Mouse (Mus musculus) left cerebral cortex, adult 11 months (tissue): ENCODE results near the gene Slc12a8.

Experiments
- DNase-seq: peaks from one replicate; pipeline ENCODE4 v3.0.0; 2022; ENCODE audit warnings: low spot score

The Slc12a8 gene

DNA sequence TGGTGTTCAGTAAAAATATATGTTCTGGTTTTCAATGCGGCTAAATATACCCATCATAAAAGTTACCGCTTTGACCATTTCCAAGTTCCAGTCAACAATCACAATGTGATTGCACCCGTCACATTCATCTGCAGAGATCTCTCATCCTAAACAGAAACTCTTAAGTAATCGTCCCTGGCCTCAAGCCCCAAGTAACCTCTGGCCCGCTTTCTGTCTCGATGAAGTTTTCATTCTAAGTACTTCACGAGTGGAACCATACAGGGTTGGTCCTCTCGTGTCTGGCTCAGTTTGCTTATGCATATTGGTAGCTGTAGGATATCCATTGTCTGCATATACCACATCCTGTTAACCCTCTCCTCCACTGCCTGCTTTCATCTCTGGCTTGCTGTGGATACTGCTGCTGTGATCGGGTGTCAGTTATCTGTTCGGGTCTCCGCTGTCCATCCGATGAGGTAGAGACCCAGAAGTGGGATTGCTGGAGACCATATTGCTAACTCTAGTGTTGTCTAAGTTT, 181.2 kb downstream of the Slc12a8 start:
- DNase-seq = no peak

DNA sequence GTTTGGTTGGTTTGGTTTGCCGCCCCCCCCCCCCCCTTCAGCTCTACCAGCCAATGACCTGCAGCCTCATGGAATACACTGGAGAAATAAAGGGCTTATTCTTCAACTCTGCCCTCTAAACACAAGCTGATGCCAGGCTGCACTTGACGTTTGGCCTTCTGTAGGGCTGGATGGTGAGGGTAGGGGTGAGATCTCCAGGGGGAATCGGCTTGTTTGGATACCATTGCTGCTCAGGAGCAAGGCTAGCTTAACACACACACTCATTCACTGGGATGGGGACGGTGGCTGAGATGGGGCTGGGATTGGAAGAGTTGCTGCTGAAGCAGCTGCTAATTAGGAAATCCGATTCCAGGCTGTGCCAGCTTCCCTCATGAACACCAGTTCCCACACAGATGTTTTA, 183.5 kb downstream of the Slc12a8 start:
- DNase-seq = no peak

DNA sequence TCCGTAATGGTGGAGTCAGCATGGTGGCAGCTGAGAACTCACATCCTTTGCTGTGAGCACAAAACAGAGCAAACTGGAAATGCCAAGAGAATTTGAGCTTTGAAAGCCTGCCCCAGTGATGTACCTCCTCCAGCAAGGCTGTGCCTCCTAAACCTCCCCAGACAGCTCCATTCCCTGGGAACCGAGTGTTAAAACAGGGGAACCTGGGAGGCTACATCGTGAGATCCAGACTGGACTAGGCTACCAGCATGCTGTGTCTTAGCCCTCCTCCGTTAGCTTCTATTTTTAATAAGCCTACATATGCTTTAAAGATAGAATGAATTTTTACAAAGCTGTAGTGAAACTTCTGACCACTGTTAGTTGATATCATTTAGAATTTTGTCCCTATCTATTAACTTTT, 184.7 kb downstream of the Slc12a8 start:
- no peak for DNase-seq

DNA sequence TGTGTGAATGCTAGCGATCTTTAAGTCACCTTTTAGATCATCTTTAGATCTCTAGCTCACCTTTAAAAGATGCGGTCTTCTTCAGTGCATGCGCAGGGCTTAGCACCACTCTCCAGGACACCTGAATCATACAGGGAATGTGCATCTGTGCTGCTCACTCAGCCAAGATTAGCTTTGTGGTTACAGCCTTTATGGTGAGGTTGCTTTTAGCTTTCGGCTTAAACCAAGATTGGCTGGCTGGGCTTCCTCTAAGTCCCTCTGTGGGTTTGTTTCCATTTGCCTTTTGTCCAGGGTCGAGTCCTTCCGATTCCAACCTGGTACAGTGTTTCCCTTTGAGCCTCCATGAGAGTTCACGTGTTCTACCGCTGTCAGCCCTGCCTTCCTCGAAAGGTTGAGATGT, 187.2 kb downstream of the Slc12a8 start:
- no peak for DNase-seq

DNA sequence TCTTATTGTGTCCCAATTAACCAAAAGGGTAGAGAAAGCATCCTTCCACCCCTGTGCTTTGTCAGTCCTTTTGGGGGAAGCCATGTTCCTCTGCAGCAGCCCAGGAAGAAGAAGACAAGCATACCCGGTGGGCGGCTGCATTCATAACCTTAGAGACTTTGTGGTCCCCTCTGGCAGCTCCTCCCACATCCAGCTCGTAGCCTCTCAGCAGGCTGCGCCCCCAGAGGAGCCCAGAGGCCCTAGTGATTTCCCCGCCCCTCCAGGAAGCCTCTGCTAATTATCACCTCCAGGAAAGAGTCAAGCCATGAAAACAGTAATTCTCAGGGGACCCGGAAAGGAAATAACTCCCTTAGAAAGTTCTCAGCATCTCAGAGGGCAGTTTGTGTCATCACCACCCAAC, 188.1 kb downstream of the Slc12a8 start:
- no peak for DNase-seq

DNA sequence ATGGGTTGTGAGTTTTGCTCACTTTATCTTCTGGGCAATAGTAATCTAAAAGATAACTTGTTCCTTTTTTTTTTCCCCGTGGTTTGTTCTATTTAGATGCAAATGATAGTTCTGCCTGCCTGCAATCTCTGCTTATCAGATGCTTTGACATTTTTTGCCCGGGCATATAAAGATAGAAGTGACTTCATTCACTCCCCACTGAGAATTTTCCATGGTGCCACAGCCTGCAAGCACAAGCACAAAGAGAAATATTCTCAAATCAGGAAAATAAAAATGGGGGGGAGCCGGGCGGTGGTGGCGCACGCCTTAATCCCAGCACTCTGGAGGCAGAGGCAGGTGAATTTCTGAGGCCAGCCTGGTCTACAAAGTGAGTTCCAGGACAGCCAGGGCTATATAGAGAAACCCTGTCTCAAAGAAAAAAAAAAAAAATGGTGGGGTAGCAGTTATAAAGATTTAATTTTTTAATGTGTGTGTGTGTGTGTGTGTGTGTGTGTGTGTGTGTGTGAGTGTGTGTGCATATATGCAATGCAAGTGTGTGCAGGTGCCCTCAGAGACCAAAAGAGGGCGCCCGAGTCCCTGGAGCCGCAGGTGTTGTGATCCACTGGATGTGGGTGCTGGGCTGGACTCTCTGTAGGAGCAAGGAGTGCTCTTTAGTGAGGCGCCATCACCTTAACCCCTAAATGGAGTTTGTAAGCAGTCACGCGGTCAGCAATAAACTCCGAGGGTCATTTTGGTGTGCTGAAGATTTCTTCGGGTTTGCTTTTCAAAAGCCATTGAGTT, 189.2 kb downstream of the Slc12a8 start:
- DNase-seq = no peak

DNA sequence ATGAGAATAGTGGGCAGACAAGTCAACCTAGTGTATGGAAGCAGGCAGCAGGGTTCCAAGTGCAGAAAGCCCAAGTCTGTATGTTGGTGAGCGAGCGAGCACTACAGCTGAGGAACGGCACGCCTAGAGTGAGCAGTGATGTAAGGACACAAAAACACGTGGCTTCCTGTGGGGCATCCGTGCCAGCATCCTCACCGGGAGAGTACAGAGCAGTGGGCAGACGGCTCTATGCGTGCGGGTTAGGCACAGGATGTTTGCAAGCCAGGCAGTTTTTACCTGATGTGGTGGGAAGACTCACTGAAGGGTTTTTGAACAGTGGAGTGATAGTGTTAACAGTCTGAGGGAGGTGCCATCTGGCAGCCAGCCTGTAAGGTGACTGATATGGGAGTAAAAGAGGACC, 190.9 kb downstream of the Slc12a8 start:
- DNase-seq = no peak

DNA sequence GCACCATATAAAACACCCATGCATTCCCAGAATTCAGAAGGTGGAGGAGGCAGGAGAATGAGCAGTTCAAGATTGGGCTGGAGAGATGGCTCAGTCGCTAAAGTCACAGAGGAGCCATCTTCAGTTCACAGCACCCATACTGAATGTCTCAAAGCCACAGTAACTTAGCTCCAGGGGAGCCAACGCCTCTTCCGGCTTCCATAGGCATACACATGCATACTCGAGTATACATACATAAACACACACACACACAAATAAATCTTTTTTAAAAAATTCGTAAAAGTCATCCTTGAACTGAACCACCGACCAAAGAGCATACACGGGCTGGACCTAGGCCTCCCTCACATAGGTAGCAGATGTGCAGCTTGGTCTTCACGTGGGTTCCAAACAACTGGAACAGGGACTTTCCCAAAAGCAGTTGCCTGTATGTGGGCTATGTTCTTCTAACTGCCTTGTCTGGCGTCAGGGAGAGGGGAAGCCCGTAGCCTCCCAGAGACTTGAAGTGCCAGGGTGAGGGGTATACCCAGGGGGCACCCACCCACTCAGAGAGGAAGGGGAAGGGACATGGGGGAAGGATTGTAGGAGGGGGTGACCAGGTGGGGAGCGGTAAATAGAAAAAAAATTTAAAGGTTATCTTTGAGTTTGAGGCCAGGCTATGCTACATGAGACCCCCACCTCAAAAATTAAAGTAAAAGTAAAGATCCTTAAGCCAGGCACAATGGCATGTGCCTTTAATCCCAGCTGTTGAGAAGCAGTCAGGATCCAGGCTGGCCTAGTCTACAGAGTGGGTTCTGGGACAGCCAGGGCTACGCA, 191.7 kb downstream of the Slc12a8 start:
- no peak for DNase-seq
